Comparison of ENCODE assay signal across 18 mouse cellular contexts in the genomic region with DNA sequence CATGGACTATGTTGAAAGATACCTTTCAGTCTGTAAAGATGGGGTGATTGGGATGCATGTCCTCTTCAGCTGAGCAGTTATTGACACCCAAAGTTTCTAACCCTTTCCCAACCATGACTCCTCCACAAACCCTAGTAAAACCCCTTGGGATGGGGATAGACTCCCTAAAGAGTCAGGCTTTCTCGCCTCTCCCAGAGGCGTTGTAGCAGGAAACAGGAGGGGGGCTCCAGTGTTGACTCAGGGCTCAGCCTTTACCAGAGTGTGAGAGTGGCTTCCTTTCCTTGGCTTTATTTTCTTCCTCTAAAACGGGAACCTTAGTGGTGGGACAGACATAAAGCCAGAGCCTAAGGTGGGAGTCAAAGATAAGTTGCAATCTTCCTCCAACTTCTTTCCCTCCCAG. TPM values are rescaled to one million over a fixed set of nuclear protein-coding genes. Genes with fewer than 3 reads are reported as not detected.
DNase-seq lines count a peak whose midpoint lies in the region; ATAC-seq and TF ChIP-seq lines count a peak whose summit lies in the region.
"Had no signal": no experiment of that assay in that cellular context is flagged by ENCODE, and none has a peak within 500 bp of the region (broad histone marks: within the 10 kb centered on the region; RNA-seq: fewer than 3 reads in every experiment).

No protein-coding gene starts in this region.

- H3K27me3 ChIP-seq in liver, embryonic 11.5 days (replicated peaks; ENCODE audit: control insufficient read depth, insufficient read depth, low read length) = peaks cover 98% of the 10 kb centered on the region
- H3K27me3 ChIP-seq in forebrain, postnatal 0 days (ENCODE audit: insufficient read depth, low read length) = no peaks in the 10 kb centered on the region
- peaks cover 73% of the 10 kb centered on the region for H3K27me3 ChIP-seq in limb, embryonic 13.5 days
- peaks cover 63% of the 10 kb centered on the region for H3K27me3 ChIP-seq in midbrain, postnatal 0 days (ENCODE audit: insufficient read depth, low read length)

- H3K4me3 ChIP-seq in liver, embryonic 11.5 days (ENCODE audit: low read depth, low read length) = no peak overlapping the region
- H3K4me3 ChIP-seq in forebrain, postnatal 0 days (ENCODE audit: low read depth, low read length) = peak overlapping the region; percentile 16; the same call in 1 of the 2 replicates
- H3K4me3 ChIP-seq in limb, embryonic 13.5 days = no peak overlapping the region
- peak overlapping the region; percentile 14; the same call in 1 of the 2 replicates for H3K4me3 ChIP-seq in midbrain, postnatal 0 days (ENCODE audit: low read depth, low read length)
- H3K4me3 ChIP-seq: heart, embryonic 15.5 days had no signal

- peaks cover 3% of the 10 kb centered on the region; the same call in 1 of the 2 replicates for H3K4me1 ChIP-seq in liver, embryonic 11.5 days (replicated peaks; ENCODE audit: control insufficient read depth, insufficient read depth, low read length)
- H3K4me1 ChIP-seq in forebrain, postnatal 0 days (ENCODE audit: insufficient read depth) = 0 out of 2 replicates have a peak, but pooled peaks cover 6% of the 10 kb centered on the region
- H3K4me1 ChIP-seq in limb, embryonic 13.5 days = peaks cover 54% of the 10 kb centered on the region
- no peaks in the 10 kb centered on the region for H3K4me1 ChIP-seq in midbrain, postnatal 0 days (ENCODE audit: insufficient read depth, low read length)

- 5% methylated on average over 3 of the region's 3 CpGs for WGBS in liver, embryonic 11.5 days
- WGBS in forebrain, postnatal 0 days = 23% methylated on average over 3 of the region's 3 CpGs
- WGBS in limb, embryonic 13.5 days = 18% methylated on average over 3 of the region's 3 CpGs
- WGBS in midbrain, postnatal 0 days = 13% methylated on average over 3 of the region's 3 CpGs

- H3K27ac ChIP-seq in liver, embryonic 11.5 days (ENCODE audit: low read depth, low read length) = no peak overlapping the region
- H3K27ac ChIP-seq in forebrain, postnatal 0 days (ENCODE audit: low read depth, low read length) = 0 out of 2 replicates have a peak overlapping the region, but pooled peaks have one; percentile 24
- H3K27ac ChIP-seq in limb, embryonic 13.5 days = no peak overlapping the region; the same call in 1 of the 2 replicates
- H3K27ac ChIP-seq in midbrain, postnatal 0 days (ENCODE audit: low read depth, low read length) = peak overlapping the region; percentile 66; the same call in 1 of the 2 replicates
- H3K27ac ChIP-seq: heart, embryonic 15.5 days; limb, embryonic 15.5 days had no signal

- TF ChIP-seq CTCF in forebrain, postnatal 0 days (IDR thresholded peaks at IDR 0.05; ENCODE audit: low read depth) = no peak
- no peak for TF ChIP-seq CTCF in midbrain, postnatal 0 days (IDR thresholded peaks at IDR 0.05)

- H3K9me3 ChIP-seq in liver, embryonic 11.5 days (ENCODE audit: control insufficient read depth, low read length) = no peaks in the 10 kb centered on the region
- H3K9me3 ChIP-seq in forebrain, postnatal 0 days (ENCODE audit: low read length) = no peaks in the 10 kb centered on the region
- no peaks in the 10 kb centered on the region for H3K9me3 ChIP-seq in limb, embryonic 13.5 days
- H3K9me3 ChIP-seq in midbrain, postnatal 0 days (ENCODE audit: low read length) = no peaks in the 10 kb centered on the region
- H3K9me3 ChIP-seq: heart, embryonic 15.5 days; limb, embryonic 15.5 days had no signal

- intact Hi-C loops in heart, postnatal 14 days (cut with DNase I) = no loop called here

- DNase-seq in liver, embryonic 11.5 days (ENCODE audit: low spot score) = no peak
- DNase-seq in liver = no peak
- no peak for DNase-seq in forebrain, postnatal 0 days
- no peak for DNase-seq in midbrain, postnatal 0 days (ENCODE audit: low spot score)
- DNase-seq in heart, postnatal 14 days = no peak
- no peak for DNase-seq in adrenal gland, adult (ENCODE audit: inconsistent age in 2 of 2, low spot score in 1 of 2)
- DNase-seq in natural killer cell, adult 2 months (ENCODE audit: low spot score in 2 of 2) = no peak
- DNase-seq: adrenal gland, postnatal 14 days; B cell, adult 2 months; cerebellum, adult 11-12 months; cerebellum, postnatal 36 days; heart, adult 18-20 months; lung, adult 2 months; right cerebral cortex, postnatal 25 days had no signal

- no peak overlapping the region for H3K9ac ChIP-seq in liver, embryonic 11.5 days (ENCODE audit: low read depth, low read length)
- peak overlapping the region; percentile 33; the same call in 1 of the 2 replicates for H3K9ac ChIP-seq in forebrain, postnatal 0 days
- 0 out of 2 replicates have a peak overlapping the region, but pooled peaks have one; percentile 13 for H3K9ac ChIP-seq in limb, embryonic 13.5 days
- H3K9ac ChIP-seq in midbrain, postnatal 0 days (replicated peaks; ENCODE audit: low read length, poor library complexity, severe bottlenecking) = no peak overlapping the region
- H3K9ac ChIP-seq: heart, embryonic 15.5 days; limb, embryonic 15.5 days had no signal

- peak overlapping the region; percentile 26; the same call in 1 of the 2 replicates for H3K4me2 ChIP-seq in liver, embryonic 11.5 days
- peak overlapping the region; percentile 78 for H3K4me2 ChIP-seq in forebrain, postnatal 0 days (ENCODE audit: low read depth)
- H3K4me2 ChIP-seq in limb, embryonic 13.5 days (replicated peaks) = peak overlapping the region; percentile 38
- H3K4me2 ChIP-seq in midbrain, postnatal 0 days (ENCODE audit: low read depth, low read length, poor library complexity, severe bottlenecking) = peak overlapping the region; percentile 37
- H3K4me2 ChIP-seq: heart, embryonic 15.5 days had no signal

- ATAC-seq in liver, embryonic 11.5 days (replicated peaks; ENCODE audit: low FRiP score) = no peak
- ATAC-seq in forebrain, postnatal 0 days = no peak
- ATAC-seq in limb, embryonic 13.5 days (ENCODE audit: low FRiP score, low read depth) = no peak
- no peak for ATAC-seq in midbrain, postnatal 0 days (ENCODE audit: low FRiP score)

- no peaks in the 10 kb centered on the region for H3K36me3 ChIP-seq in liver, embryonic 11.5 days (ENCODE audit: control insufficient read depth, insufficient read depth, low read length)
- peaks cover 5% of the 10 kb centered on the region for H3K36me3 ChIP-seq in forebrain, postnatal 0 days (ENCODE audit: insufficient read depth)
- H3K36me3 ChIP-seq in limb, embryonic 13.5 days = peaks cover 22% of the 10 kb centered on the region
- no peaks in the 10 kb centered on the region for H3K36me3 ChIP-seq in midbrain, postnatal 0 days (ENCODE audit: insufficient read depth, low read length)
- H3K36me3 ChIP-seq: heart, embryonic 15.5 days; limb, embryonic 15.5 days had no signal

RNA-seq across cellular contexts. Expression of gene Lhx2, which starts 19.5 kb away (rescaled TPM):
- polyA plus RNA-seq in liver, embryonic 11.5 days (2014; fragmentation: Nextera tagmentation; extraction: Ambion mirVana) = 10.5 and 11.0 TPM in 2 replicates
- 82.8 and 87.6 TPM in 2 replicates for total RNA-seq in forebrain, postnatal 0 days (2014; rRNA removed)
- polyA plus RNA-seq in forebrain, postnatal 0 days (2015; fragmentation: Nextera tagmentation; extraction: Ambion mirVana) = 43.5 and 45.9 TPM in 2 replicates
- 15.4 and 17.4 TPM in 2 replicates for polyA plus RNA-seq in limb, embryonic 13.5 days (2015; fragmentation: Nextera tagmentation; extraction: Ambion mirVana)
- total RNA-seq in midbrain, postnatal 0 days (2014; rRNA removed) = 77.5 and 90.1 TPM in 2 replicates
- polyA plus RNA-seq in midbrain, postnatal 0 days (2015; fragmentation: Nextera tagmentation; extraction: Ambion mirVana) = 22.1 and 23.8 TPM in 2 replicates
- total RNA-seq in heart, postnatal 14 days (2021) = under 1 TPM in 1 of 2 experiments, not detected in 1; 0.07 TPM
- total RNA-seq: heart, adult 18-20 months had no signal
- polyA plus RNA-seq: kidney, embryonic 14.5 days; lung, adult 2 months had no signal

Comparison
In these comparisons a context has a peak if more than half of its experiments do, and no peak if none do; other contexts are left out.
1. H3K27ac ChIP-seq: peak in forebrain, postnatal 0 days (single experiment) and midbrain, postnatal 0 days (single experiment); none in liver, embryonic 11.5 days (single experiment) and limb, embryonic 13.5 days (single experiment).
2. H3K4me2 ChIP-seq: peak in every context shown above with its lines; median percentile 78 in forebrain, postnatal 0 days; 38 in limb, embryonic 13.5 days; 37 in midbrain, postnatal 0 days; 26 in liver, embryonic 11.5 days.
3. H3K4me3 ChIP-seq: peak in forebrain, postnatal 0 days (single experiment) and midbrain, postnatal 0 days (single experiment); none in liver, embryonic 11.5 days (single experiment) and limb, embryonic 13.5 days (single experiment).
4. H3K9ac ChIP-seq: peak in forebrain, postnatal 0 days (single experiment) and limb, embryonic 13.5 days (single experiment); none in liver, embryonic 11.5 days (single experiment) and midbrain, postnatal 0 days (single experiment).